Mouse (Mus musculus): ENCODE data around the gene Rab27a. TPM values are rescaled to one million over a fixed set of nuclear protein-coding genes. Genes with fewer than 3 reads are reported as not detected.

Gene Rab27a
- total and polyA plus RNA-seq, 3 experiments = 2.3 to 5.6 (median 4.5) TPM

DNA sequence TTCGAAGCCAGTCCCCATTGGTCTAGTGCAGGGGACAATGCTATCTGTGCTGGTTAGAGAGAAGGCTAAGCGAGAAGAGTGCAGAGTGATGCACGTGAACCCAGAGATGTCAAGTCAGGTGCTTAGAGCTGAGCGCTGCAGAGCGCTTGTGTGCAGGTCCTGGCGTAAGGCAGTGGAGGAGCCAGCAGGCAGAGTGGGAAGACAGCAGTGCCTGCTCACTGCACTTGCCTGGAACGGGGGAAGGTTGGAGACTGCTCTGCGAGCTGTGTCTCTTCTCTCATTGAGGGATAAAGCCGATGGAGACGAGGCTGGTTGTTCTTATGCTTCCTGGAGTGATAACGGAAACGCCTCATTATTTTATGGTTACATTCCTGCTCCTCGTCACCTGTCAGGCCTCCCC lies 29.9 kb upstream of the Rab27a start:
- no peak overlapping the region for H3K4me3 ChIP-seq
- no peaks in the 10 kb centered on the region for H3K27me3 ChIP-seq (ENCODE audit: control insufficient read depth, insufficient read depth, low read length)
- intact Hi-C loops (cut with DNase I) = no loop called here
- H3K4me1 ChIP-seq (ENCODE audit: control insufficient read depth, insufficient read depth, low read length) = no peaks in the 10 kb centered on the region
- TF ChIP-seq CTCF (IDR thresholded peaks at IDR 0.05) (no peak), POLR2A (IDR thresholded peaks at IDR 0.05; ENCODE audit: insufficient read depth, low read depth, low read length) (no peak), EP300 (IDR thresholded peaks at IDR 0.05; ENCODE audit: insufficient read depth, low read depth, low read length) (no peak)
- no peaks in the 10 kb centered on the region for H3K79me2 ChIP-seq (replicated peaks; ENCODE audit: control insufficient read depth, insufficient read depth, low read length)
- H3K27ac ChIP-seq = no peak overlapping the region
- H3K9ac ChIP-seq (ENCODE audit: low read depth, low read length) = no peak overlapping the region
- 66% methylated on average over 13 of the region's 13 CpGs for WGBS
- H3K36me3 ChIP-seq (ENCODE audit: control insufficient read depth, insufficient read depth, low read length) = no peaks in the 10 kb centered on the region
- DNase-seq = no peak

DNA sequence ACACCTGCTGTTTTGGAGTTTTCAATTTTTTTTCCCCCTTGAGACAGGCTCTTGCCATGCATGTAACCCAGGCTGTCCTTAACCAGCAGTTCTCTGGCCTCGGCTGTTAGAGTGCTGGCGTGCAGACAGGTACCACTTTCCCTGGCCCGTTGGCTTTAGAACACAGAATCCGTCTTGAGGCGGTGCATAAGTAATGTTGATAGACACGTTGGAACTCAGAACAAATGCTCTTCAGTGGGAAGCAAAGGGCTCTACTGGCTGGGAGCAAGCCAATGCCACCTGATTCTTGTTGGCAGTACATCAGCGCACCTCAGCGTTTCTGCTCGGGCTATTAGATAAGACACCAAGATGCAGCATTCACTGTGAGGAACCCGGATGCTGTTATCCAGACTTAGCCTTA lies 24.8 kb upstream of the Rab27a start:
- H3K9ac ChIP-seq (ENCODE audit: low read depth, low read length) = no peak overlapping the region
- intact Hi-C loops (cut with DNase I) = no loop called here
- WGBS = 79% methylated on average over 10 of the region's 10 CpGs
- H3K27ac ChIP-seq = no peak overlapping the region
- H3K4me3 ChIP-seq = no peak overlapping the region
- no peaks in the 10 kb centered on the region for H3K27me3 ChIP-seq (ENCODE audit: control insufficient read depth, insufficient read depth, low read length)
- TF ChIP-seq POLR2A (IDR thresholded peaks at IDR 0.05; ENCODE audit: insufficient read depth, low read depth, low read length) (no peak), CTCF (IDR thresholded peaks at IDR 0.05) (no peak), EP300 (IDR thresholded peaks at IDR 0.05; ENCODE audit: insufficient read depth, low read depth, low read length) (no peak)
- H3K36me3 ChIP-seq (ENCODE audit: control insufficient read depth, insufficient read depth, low read length) = no peaks in the 10 kb centered on the region
- no peaks in the 10 kb centered on the region for H3K4me1 ChIP-seq (ENCODE audit: control insufficient read depth, insufficient read depth, low read length)
- H3K79me2 ChIP-seq (replicated peaks; ENCODE audit: control insufficient read depth, insufficient read depth, low read length) = no peaks in the 10 kb centered on the region
- DNase-seq = peak in 1 of 2 experiments; percentile 11

DNA sequence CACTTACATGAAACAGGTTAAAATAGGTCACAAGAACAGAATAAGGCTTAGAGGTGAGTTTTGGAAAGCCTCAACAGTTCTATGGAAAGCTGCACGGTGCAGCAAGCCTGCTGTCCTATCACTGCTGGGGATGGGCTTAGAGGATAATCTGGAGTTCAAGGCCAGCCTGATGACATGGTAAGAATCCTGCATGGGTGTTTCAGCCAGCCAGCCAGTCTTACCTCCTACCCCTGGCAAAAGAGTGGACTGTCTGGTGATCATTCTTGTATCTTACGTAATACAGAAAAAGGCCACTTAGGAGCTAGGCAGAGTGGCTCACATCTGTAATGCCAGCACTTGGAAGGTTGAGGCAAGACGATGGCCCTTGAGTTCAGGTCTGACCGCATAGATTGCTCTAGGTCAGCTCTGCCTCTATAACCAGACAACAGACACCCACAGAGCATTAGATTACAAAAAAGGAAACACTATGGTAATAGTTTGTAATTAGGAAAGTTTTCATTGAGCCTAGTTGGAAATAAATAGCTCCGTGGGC lies 24.0 kb upstream of the Rab27a start:
- no peak overlapping the region for H3K9ac ChIP-seq (ENCODE audit: low read depth, low read length)
- no peak overlapping the region for H3K27ac ChIP-seq
- no peak overlapping the region for H3K4me3 ChIP-seq
- no peaks in the 10 kb centered on the region for H3K36me3 ChIP-seq (ENCODE audit: control insufficient read depth, insufficient read depth, low read length)
- intact Hi-C loops (cut with DNase I) = no loop called here
- H3K27me3 ChIP-seq (ENCODE audit: control insufficient read depth, insufficient read depth, low read length) = no peaks in the 10 kb centered on the region
- TF ChIP-seq POLR2A (IDR thresholded peaks at IDR 0.05; ENCODE audit: insufficient read depth, low read depth, low read length) (no peak), CTCF (IDR thresholded peaks at IDR 0.05) (no peak), EP300 (IDR thresholded peaks at IDR 0.05; ENCODE audit: insufficient read depth, low read depth, low read length) (no peak)
- 93% methylated on average over 5 of the region's 5 CpGs for WGBS
- H3K79me2 ChIP-seq (replicated peaks; ENCODE audit: control insufficient read depth, insufficient read depth, low read length) = no peaks in the 10 kb centered on the region
- no peak for DNase-seq
- H3K4me1 ChIP-seq (ENCODE audit: control insufficient read depth, insufficient read depth, low read length) = no peaks in the 10 kb centered on the region

DNA sequence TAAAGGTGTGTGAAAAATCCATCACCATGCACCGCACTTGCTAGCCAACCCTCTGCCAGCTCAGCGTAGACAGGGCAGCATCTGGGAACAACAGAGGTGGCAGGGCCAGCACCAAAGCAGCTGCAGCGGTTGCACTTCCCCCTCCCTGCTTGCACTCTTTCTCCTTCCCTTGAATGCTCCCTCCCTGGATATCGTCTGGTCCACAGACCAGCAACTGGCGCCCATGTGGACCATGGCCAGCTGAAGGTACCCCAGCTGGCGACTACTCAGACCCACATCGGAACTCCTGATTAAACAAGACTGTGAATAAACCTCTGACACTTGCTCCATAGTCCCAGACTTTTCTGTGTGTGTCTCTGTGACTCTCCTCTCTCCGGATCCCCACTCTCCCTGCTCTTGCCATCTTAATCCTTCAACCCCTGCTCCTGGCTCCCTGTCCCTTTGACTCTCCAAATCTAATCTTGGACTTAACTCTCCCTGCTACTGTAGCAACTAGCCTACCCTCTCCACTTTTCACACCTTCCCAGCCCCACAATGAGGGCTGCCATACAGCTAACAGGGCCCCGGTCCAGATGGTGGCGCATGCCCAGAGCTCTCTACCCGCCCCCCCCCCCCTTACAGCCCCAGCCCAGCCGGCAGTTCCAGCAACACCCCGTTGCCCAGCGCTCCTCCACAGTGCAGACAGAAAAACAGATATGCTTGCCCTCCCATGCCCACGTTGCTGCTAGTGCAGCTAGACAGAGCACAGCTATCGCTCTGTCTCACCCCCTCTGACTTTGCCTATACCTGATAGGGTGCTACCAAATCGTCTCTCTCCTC lies 18.6 kb upstream of the Rab27a start:
- Histone ChIP-seq H3K27ac (no peak overlapping the region), H3K9ac (ENCODE audit: low read depth, low read length) (no peak overlapping the region), H3K4me1 (ENCODE audit: control insufficient read depth, insufficient read depth, low read length) (no peaks in the 10 kb centered on the region), H3K36me3 (ENCODE audit: control insufficient read depth, insufficient read depth, low read length) (no peaks in the 10 kb centered on the region), H3K79me2 (replicated peaks; ENCODE audit: control insufficient read depth, insufficient read depth, low read length) (no peaks in the 10 kb centered on the region), H3K4me3 (no peak overlapping the region), H3K27me3 (ENCODE audit: control insufficient read depth, insufficient read depth, low read length) (no peaks in the 10 kb centered on the region)
- WGBS = 35% methylated on average over 17 of the region's 17 CpGs
- TF ChIP-seq POLR2A (IDR thresholded peaks at IDR 0.05; ENCODE audit: insufficient read depth, low read depth, low read length) (no peak), EP300 (IDR thresholded peaks at IDR 0.05; ENCODE audit: insufficient read depth, low read depth, low read length) (no peak), CTCF (IDR thresholded peaks at IDR 0.05) (no peak)
- no peak for DNase-seq
- intact Hi-C loops (cut with DNase I) = no loop called here

DNA sequence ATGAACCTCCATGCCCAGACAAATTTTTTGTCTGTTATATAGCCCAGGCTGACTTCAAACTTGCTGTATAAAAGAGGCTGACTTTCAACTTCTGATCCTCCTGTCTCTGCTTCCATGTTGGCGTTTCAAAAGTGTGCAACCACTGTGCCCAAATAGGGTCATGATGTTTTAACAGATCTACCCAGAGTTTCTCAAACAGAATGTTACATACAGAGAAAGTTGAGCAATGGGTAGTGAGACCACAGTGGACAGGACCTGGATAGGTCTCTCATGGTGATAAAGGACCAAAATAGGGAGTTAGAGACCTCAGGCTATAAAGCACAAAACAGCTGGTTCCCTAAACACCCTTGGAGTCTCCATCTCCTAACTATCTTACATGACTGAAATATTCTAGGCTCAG lies 14.2 kb upstream of the Rab27a start:
- 97% methylated on average over 1 of the region's 1 CpGs for WGBS
- intact Hi-C loops (cut with DNase I) = no loop called here

DNA sequence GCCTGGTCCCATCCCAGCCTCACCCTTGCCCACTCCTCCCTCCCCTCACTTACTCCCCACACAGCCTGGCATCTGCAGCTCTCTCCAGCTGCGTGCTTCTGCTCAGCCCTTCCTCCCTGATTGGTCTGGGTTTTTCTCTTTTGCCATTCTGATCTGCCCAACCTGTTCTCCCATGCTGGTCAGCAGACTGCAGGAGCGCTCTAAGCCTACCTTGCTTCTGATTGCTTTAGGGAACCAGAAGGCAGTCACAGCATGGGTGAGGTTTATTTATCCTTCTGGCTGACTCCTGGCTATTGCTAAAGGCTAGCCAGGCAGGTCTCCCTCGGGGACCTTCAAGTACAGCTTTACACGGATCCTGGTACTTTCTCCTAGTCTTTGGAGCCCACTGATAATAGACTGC lies 13.2 kb upstream of the Rab27a start:
- 51% methylated on average over 4 of the region's 4 CpGs for WGBS
- no peak for DNase-seq
- H3K4me1 ChIP-seq (ENCODE audit: control insufficient read depth, insufficient read depth, low read length) = no peaks in the 10 kb centered on the region
- H3K4me3 ChIP-seq = no peak overlapping the region
- H3K27me3 ChIP-seq (ENCODE audit: control insufficient read depth, insufficient read depth, low read length) = no peaks in the 10 kb centered on the region
- no peak for TF ChIP-seq POLR2A (IDR thresholded peaks at IDR 0.05; ENCODE audit: insufficient read depth, low read depth, low read length)
- no peak for TF ChIP-seq CTCF (IDR thresholded peaks at IDR 0.05)
- TF ChIP-seq EP300 (IDR thresholded peaks at IDR 0.05; ENCODE audit: insufficient read depth, low read depth, low read length) = no peak
- intact Hi-C loops (cut with DNase I) = no loop called here
- no peaks in the 10 kb centered on the region for H3K79me2 ChIP-seq (replicated peaks; ENCODE audit: control insufficient read depth, insufficient read depth, low read length)
- no peak overlapping the region for H3K27ac ChIP-seq
- H3K36me3 ChIP-seq (ENCODE audit: control insufficient read depth, insufficient read depth, low read length) = no peaks in the 10 kb centered on the region
- H3K9ac ChIP-seq (ENCODE audit: low read depth, low read length) = no peak overlapping the region

More for the DNA sequence above, 14.2 kb upstream of the Rab27a start:
- TF ChIP-seq POLR2A (IDR thresholded peaks at IDR 0.05; ENCODE audit: insufficient read depth, low read depth, low read length) (no peak), EP300 (IDR thresholded peaks at IDR 0.05; ENCODE audit: insufficient read depth, low read depth, low read length) (no peak), CTCF (IDR thresholded peaks at IDR 0.05) (no peak)
- Histone ChIP-seq H3K36me3 (ENCODE audit: control insufficient read depth, insufficient read depth, low read length) (no peaks in the 10 kb centered on the region), H3K4me3 (no peak overlapping the region), H3K4me1 (ENCODE audit: control insufficient read depth, insufficient read depth, low read length) (no peaks in the 10 kb centered on the region), H3K27ac (no peak overlapping the region), H3K79me2 (replicated peaks; ENCODE audit: control insufficient read depth, insufficient read depth, low read length) (no peaks in the 10 kb centered on the region), H3K27me3 (ENCODE audit: control insufficient read depth, insufficient read depth, low read length) (no peaks in the 10 kb centered on the region), H3K9ac (ENCODE audit: low read depth, low read length) (no peak overlapping the region)
- DNase-seq = no peak

All from heart, adult 2 months (tissue).